Mouse (Mus musculus) embryonic facial prominence, embryonic 13.5 days (tissue): ENCODE measurements around the gene Scd4. TPM values are rescaled to one million over a fixed set of nuclear protein-coding genes. Genes with fewer than 3 reads are reported as not detected.

Source experiments
- ATAC-seq: fragments of 200-750 bp; cut with Nextera tagmentation; 2 replicates; pipeline ENCODE4 v1.8.0; 2017; ENCODE audit warnings: low read depth; ENCODE audit not compliant: insufficient number of reproducible peaks, insufficient read depth, low FRiP score, low TSS enrichment
- H3K27ac ChIP-seq: fragments of 300-500 bp; sonication (generic); 2 replicates; pipeline ENCODE4 v1.5.1; 2015; ENCODE audit warnings: moderate library complexity, mild to moderate bottlenecking, inconsistent platforms
- H3K27me3 ChIP-seq: fragments of 300-500 bp; sonication (generic); 2 replicates; pipeline ENCODE4 v1.6.1; 2015; ENCODE audit warnings: mild to moderate bottlenecking, inconsistent platforms
- H3K36me3 ChIP-seq: fragments of 300-500 bp; sonication (generic); 2 replicates; pipeline ENCODE4 v1.6.1; 2015; ENCODE audit warnings: mild to moderate bottlenecking, inconsistent platforms
- H3K4me1 ChIP-seq: fragments of 300-500 bp; sonication (generic); 2 replicates; pipeline ENCODE4 v1.6.1; 2015; ENCODE audit warnings: inconsistent platforms
- H3K4me2 ChIP-seq: fragments of 300-500 bp; sonication (generic); 2 replicates; pipeline ENCODE4 v1.6.1; 2015; ENCODE audit warnings: moderate library complexity, mild to moderate bottlenecking, inconsistent platforms
- H3K4me3 ChIP-seq: fragments of 300-500 bp; sonication (generic); 2 replicates; pipeline ENCODE4 v1.5.1; 2015; ENCODE audit warnings: mild to moderate bottlenecking, inconsistent platforms
- H3K9ac ChIP-seq: fragments of 300-500 bp; sonication (generic); 2 replicates; pipeline ENCODE4 v1.6.1; 2015; ENCODE audit warnings: mild to moderate bottlenecking, inconsistent platforms
- H3K9me3 ChIP-seq: fragments of 300-500 bp; sonication (generic); 2 replicates; pipeline ENCODE4 v1.6.1; 2016; ENCODE audit warnings: inconsistent platforms
- WGBS: fragments of 180-500 bp; shearing (Covaris S2); methylation state at CpG from one replicate; pipeline ENCODE4 v1.1.7; 2015; ENCODE audit warnings: mixed read lengths; 5-methylcytosine and 5-hydroxymethylcytosine counted together
- polyA plus RNA-seq: library from polyadenylated mRNA; unstranded; fragments of >200 nt; fragmentation: Nextera tagmentation; extraction: Ambion mirVana; gene quantifications from 2 replicates; pipeline ENCODE4 v1.2.1, GENCODE M21; 2015

The Scd4 gene
- polyA plus RNA-seq, 1 experiment from 2014 or later: 0.15 TPM

- Histone ChIP-seq H3K27ac (no peak overlapping the region), H3K9ac (no peak overlapping the region), H3K4me3 (no peak overlapping the region), H3K36me3 (no peaks in the 10 kb centered on the region), H3K4me1 (peaks cover 20% of the 10 kb centered on the region), H3K27me3 (no peaks in the 10 kb centered on the region), H3K9me3 (no peaks in the 10 kb centered on the region), H3K4me2 (no peak overlapping the region)
- ATAC-seq: no peak
- 86% methylated on average over 6 of the region's 6 CpGs for WGBS
Measured at GRCm38 (mm10) chr19:44385887-44386498, 53.1 kb downstream of the Scd4 start.

- 86% methylated on average over 4 of the region's 4 CpGs for WGBS
- no peak overlapping the region for H3K27ac ChIP-seq
Measured at GRCm38 (mm10) chr19:44387089-44387671, 54.3 kb downstream of the Scd4 start.

GRCm38 (mm10) chr19:44387746-44388474 is 55.0 kb downstream of the Scd4 start:
- Histone ChIP-seq H3K36me3 (no peaks in the 10 kb centered on the region), H3K27me3 (no peaks in the 10 kb centered on the region), H3K4me3 (peak overlapping the region; percentile 59), H3K9me3 (no peaks in the 10 kb centered on the region), H3K4me1 (peaks cover 20% of the 10 kb centered on the region), H3K27ac (peak overlapping the region; percentile 92), H3K4me2 (peak overlapping the region; percentile 64), H3K9ac (peak overlapping the region; percentile 77)
- 19% methylated on average over 19 of the region's 19 CpGs for WGBS
- 0 out of 2 replicates have a peak, but pooled peaks have one; percentile 4 for ATAC-seq

More at GRCm38 (mm10) chr19:44387089-44387671, 54.3 kb downstream of the Scd4 start:
- Histone ChIP-seq H3K27me3 (no peaks in the 10 kb centered on the region), H3K4me2 (no peak overlapping the region), H3K4me3 (no peak overlapping the region), H3K4me1 (peaks cover 20% of the 10 kb centered on the region), H3K36me3 (no peaks in the 10 kb centered on the region), H3K9ac (no peak overlapping the region), H3K9me3 (no peaks in the 10 kb centered on the region)
- ATAC-seq: no peak

GRCm38 (mm10) chr19:44388475-44389428 is 55.9 kb downstream of the Scd4 start:
- H3K9me3 ChIP-seq: no peaks in the 10 kb centered on the region
- no peaks in the 10 kb centered on the region for H3K36me3 ChIP-seq
- no peaks in the 10 kb centered on the region for H3K27me3 ChIP-seq
- peak overlapping the region; percentile 92 for H3K27ac ChIP-seq
- H3K4me2 ChIP-seq: peak overlapping the region; percentile 64
- peak overlapping the region; percentile 77 for H3K9ac ChIP-seq
- peak; percentile 95 for ATAC-seq
- 2% methylated on average over 41 of the region's 41 CpGs for WGBS
- peak overlapping the region; percentile 59 for H3K4me3 ChIP-seq
- peaks cover 20% of the 10 kb centered on the region for H3K4me1 ChIP-seq

- no peaks in the 10 kb centered on the region for H3K27me3 ChIP-seq
- H3K36me3 ChIP-seq: no peaks in the 10 kb centered on the region
- peak overlapping the region; percentile 92 for H3K27ac ChIP-seq
- no peaks in the 10 kb centered on the region for H3K9me3 ChIP-seq
- no peak for ATAC-seq
- WGBS: 8% methylated on average over 1 of the region's 1 CpGs
- H3K4me3 ChIP-seq: no peak overlapping the region
- peaks cover 20% of the 10 kb centered on the region for H3K4me1 ChIP-seq
- H3K9ac ChIP-seq: no peak overlapping the region
- H3K4me2 ChIP-seq: peak overlapping the region; percentile 64; the same call in 1 of the 2 replicates
Measured at GRCm38 (mm10) chr19:44389507-44389906, 56.6 kb downstream of the Scd4 start.

- Histone ChIP-seq H3K9me3 (no peaks in the 10 kb centered on the region), H3K27me3 (no peaks in the 10 kb centered on the region), H3K4me2 (no peak overlapping the region), H3K27ac (no peak overlapping the region), H3K9ac (no peak overlapping the region), H3K36me3 (0 out of 2 replicates have a peak, but pooled peaks cover 6% of the 10 kb centered on the region), H3K4me1 (peaks cover 20% of the 10 kb centered on the region), H3K4me3 (no peak overlapping the region)
- WGBS: 88% methylated on average over 4 of the region's 4 CpGs
- no peak for ATAC-seq
Measured at GRCm38 (mm10) chr19:44391856-44392255, 59.0 kb downstream of the Scd4 start.

GRCm38 (mm10) chr19:44392339-44393009 is 59.6 kb downstream of the Scd4 start:
- Histone ChIP-seq H3K9ac (no peak overlapping the region), H3K4me3 (no peak overlapping the region), H3K27me3 (no peaks in the 10 kb centered on the region), H3K4me2 (no peak overlapping the region), H3K36me3 (peaks cover 11% of the 10 kb centered on the region; the same call in 1 of the 2 replicates), H3K9me3 (no peaks in the 10 kb centered on the region), H3K27ac (no peak overlapping the region), H3K4me1 (peaks cover 20% of the 10 kb centered on the region)
- WGBS: 81% methylated on average over 5 of the region's 5 CpGs
- no peak for ATAC-seq

GRCm38 (mm10) chr19:44393962-44394422 is 61.1 kb downstream of the Scd4 start:
- no peaks in the 10 kb centered on the region for H3K9me3 ChIP-seq
- no peak overlapping the region for H3K9ac ChIP-seq
- H3K4me3 ChIP-seq: no peak overlapping the region
- no peak overlapping the region for H3K27ac ChIP-seq
- no peaks in the 10 kb centered on the region for H3K27me3 ChIP-seq
- 76% methylated on average over 5 of the region's 5 CpGs for WGBS
- H3K4me1 ChIP-seq: peaks cover 9% of the 10 kb centered on the region
- peaks cover 23% of the 10 kb centered on the region for H3K36me3 ChIP-seq
- ATAC-seq: no peak
- no peak overlapping the region for H3K4me2 ChIP-seq

GRCm38 (mm10) chr19:44394972-44395371 is 62.1 kb downstream of the Scd4 start:
- Histone ChIP-seq H3K4me1 (no peaks in the 10 kb centered on the region; the same call in 1 of the 2 replicates), H3K36me3 (peaks cover 32% of the 10 kb centered on the region), H3K9me3 (no peaks in the 10 kb centered on the region), H3K4me2 (no peak overlapping the region), H3K27me3 (no peaks in the 10 kb centered on the region), H3K9ac (no peak overlapping the region), H3K27ac (no peak overlapping the region), H3K4me3 (no peak overlapping the region)
- ATAC-seq: no peak
- WGBS: 79% methylated on average over 7 of the region's 7 CpGs
